Mouse (Mus musculus) Patski (cell line): ENCODE results near the gene Rab40c. TPM values are rescaled to one million over a fixed set of nuclear protein-coding genes. Genes with fewer than 3 reads are reported as not detected.

ENCODE experiments used
- ATAC-seq: fragments of 100-300 bp; one replicate; pipeline ENCODE4 v1.8.0; 2021
- CTCF ChIA-PET: fragments of 350-600 bp; sonication (Branson Sonifier 250); formaldehyde crosslinking; loops from one replicate; lab custom pipeline; 2022; ENCODE audit warnings: inconsistent platforms; lab: Charles Lee
- POLR2A ChIA-PET: fragments of 350-600 bp; sonication (Branson Sonifier 250); formaldehyde crosslinking; loops from one replicate; lab custom pipeline; 2022; ENCODE audit warnings: antibody characterized with exemption, inconsistent platforms; lab: Charles Lee
- DNase-seq: peaks from one replicate; pipeline ENCODE4 v3.0.0-alpha.2; 2011; ENCODE audit warnings: low read depth, low spot score
- H3K27me3 ChIP-seq: fragments of 371-371 bp; one replicate; pipeline ENCODE4 v1.5.1; 2021
- CTCF ChIP-seq: fragments of 100-300 bp; IDR thresholded peaks from one replicate; pipeline ENCODE4 v1.5.1; 2021
- in situ Hi-C: fragments of 300-500 bp; cut with MboI; formaldehyde crosslinking; loops from 3 replicates; pipeline ENCODE4 v1.11.1; 2018; ENCODE audit warnings: low pct_unique_long_range_greater_than_20kb, mixed read lengths
- polyA plus RNA-seq: library from polyadenylated mRNA; unstranded; gene quantifications from one replicate; pipeline ENCODE4 v1.2.3, GENCODE M21; 2021

Gene Rab40c
- polyA plus RNA-seq, 1 experiment from 2014 or later, result 20.2 TPM

- no peak for ATAC-seq
- in situ Hi-C loops, result no loop called here
- ChIA-PET CTCF (no interaction called here), POLR2A (interaction anchor here (0.6 to 1.2 kb wide), 2 partner anchors 14 to 22 kb away, joined by 3 read pairs; partner anchors contain the start of gene Wdr90)
- TF ChIP-seq CTCF, result no peak
- no peaks in the 10 kb centered on the region for H3K27me3 ChIP-seq
- DNase-seq, result no peak
Observed at GRCm38 (mm10) chr17:25839455-25840235, 79.9 kb downstream of the Rab40c start.

GRCm38 (mm10) chr17:25838904-25839303, 80.6 kb downstream of the Rab40c start:
- H3K27me3 ChIP-seq, result no peaks in the 10 kb centered on the region
- ATAC-seq (no peak), DNase-seq (no peak)
- ChIA-PET CTCF (no interaction called here), POLR2A (interaction anchor here (0.6 kb wide), 1 partner anchor 14 kb away, joined by 3 read pairs; no protein-coding TSS in a partner anchor)
- no peak for TF ChIP-seq CTCF
- in situ Hi-C loops, result no loop called here

DNA sequence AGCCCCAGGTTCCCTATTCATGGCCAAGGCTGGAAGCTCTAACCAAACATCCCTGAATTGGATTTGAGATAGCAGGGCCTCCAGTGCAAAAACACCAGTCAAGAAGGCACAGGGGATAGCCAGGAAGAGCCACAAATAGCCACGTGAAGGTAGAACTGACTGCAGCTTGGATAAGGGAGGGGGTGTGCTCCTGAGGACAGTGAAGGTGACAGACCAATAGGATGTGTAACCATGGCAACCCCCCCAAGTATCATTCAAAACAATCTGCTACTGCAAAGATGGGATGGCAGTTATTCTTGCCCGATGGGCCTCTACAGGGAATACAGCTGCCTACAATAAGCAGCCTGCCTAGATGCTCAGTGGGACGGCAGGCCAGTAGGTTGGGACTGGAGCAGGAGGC, 82.0 kb downstream of the Rab40c start:
- in situ Hi-C loops, result no loop called here
- DNase-seq (no peak), ATAC-seq (no peak)
- TF ChIP-seq CTCF, result no peak
- CTCF ChIA-PET, result no interaction called here
- POLR2A ChIA-PET, result interaction anchor here (0.6 to 2.2 kb wide), 5 partner anchors 9 to 58 kb away, joined by 3 to 7 read pairs (median 4); partner anchors contain the start of gene Wdr90
- H3K27me3 ChIP-seq, result no peaks in the 10 kb centered on the region

DNA sequence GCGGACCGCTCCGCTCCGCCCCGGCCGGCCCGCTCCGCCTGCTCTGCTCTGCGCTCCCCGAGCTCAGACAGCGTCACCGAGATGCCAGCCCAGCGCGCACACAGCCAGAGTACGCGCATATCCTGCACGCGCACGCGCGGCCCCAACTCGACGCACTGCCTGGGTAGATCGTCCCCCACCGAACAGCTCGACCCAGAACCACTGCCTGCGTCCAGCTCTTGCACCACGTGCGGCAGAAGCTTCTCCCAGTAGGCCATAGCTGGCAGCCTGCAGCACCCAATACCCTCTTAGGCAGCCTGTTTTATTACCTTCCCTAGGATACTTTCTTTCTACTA, 82.5 kb downstream of the Rab40c start, which contains the start of gene Rhbdl1:
TSS of gene Rhbdl1 (minus strand) at position 220 of the 335 bp plus-strand sequence.
- TF ChIP-seq CTCF, result no peak
- ChIA-PET POLR2A (interaction anchor here (0.6 to 2.2 kb wide), 6 partner anchors 9 to 58 kb away, joined by 3 to 7 read pairs (median 4); partner anchors contain the start of gene Wdr90), CTCF (no interaction called here)
- H3K27me3 ChIP-seq, result no peaks in the 10 kb centered on the region
- DNase-seq (no peak), ATAC-seq (no peak)
- in situ Hi-C loops, result no loop called here

GRCm38 (mm10) chr17:25836397-25837075, 83.0 kb downstream of the Rab40c start:
- no peaks in the 10 kb centered on the region for H3K27me3 ChIP-seq
- POLR2A ChIA-PET, result interaction anchor here (1.1 to 2.2 kb wide), 3 partner anchors 8 to 25 kb away, joined by 3 to 7 read pairs (median 4); partner anchors contain the start of gene Wdr90
- no peak for TF ChIP-seq CTCF
- DNase-seq (no peak), ATAC-seq (no peak)
- in situ Hi-C loops, result no loop called here
- CTCF ChIA-PET, result no interaction called here

GRCm38 (mm10) chr17:25835816-25836215, 83.7 kb downstream of the Rab40c start:
- CTCF ChIA-PET, result no interaction called here
- in situ Hi-C loops, result no loop called here

DNA sequence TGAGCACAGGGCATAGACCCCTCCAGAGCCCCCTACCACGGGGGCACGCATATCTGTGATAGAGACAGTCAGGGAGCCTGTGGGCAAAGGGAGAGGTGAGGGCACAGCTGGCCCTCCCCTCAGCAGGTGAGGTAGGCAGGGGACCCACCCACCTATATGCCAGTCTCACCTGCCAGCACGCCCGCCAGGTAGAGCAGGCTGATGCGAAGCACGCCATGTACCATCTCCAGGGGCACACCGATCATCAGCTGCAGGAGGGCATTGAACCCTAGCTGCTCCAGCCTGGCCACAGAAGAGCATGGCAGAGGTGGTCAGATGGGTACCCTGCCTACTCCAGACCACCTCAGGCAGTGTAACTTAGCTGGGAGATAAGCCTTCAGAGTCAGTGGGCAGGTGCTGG, 84.2 kb downstream of the Rab40c start:
- no peaks in the 10 kb centered on the region for H3K27me3 ChIP-seq
- DNase-seq, result no peak
- ATAC-seq, result no peak
- CTCF ChIA-PET, result no interaction called here
- in situ Hi-C loops, result no loop called here
- POLR2A ChIA-PET, result interaction anchor here (1.6 kb wide), 1 partner anchor 53 kb away, joined by 3 read pairs; no protein-coding TSS in a partner anchor
- TF ChIP-seq CTCF, result no peak

More at GRCm38 (mm10) chr17:25835816-25836215, 83.7 kb downstream of the Rab40c start:
- H3K27me3 ChIP-seq, result no peaks in the 10 kb centered on the region
- DNase-seq (no peak), ATAC-seq (no peak)
- POLR2A ChIA-PET, result interaction anchor here (1.6 to 2.2 kb wide), 3 partner anchors 8 to 54 kb away, joined by 3 to 7 read pairs (median 4); partner anchors contain the start of gene Wdr90
- TF ChIP-seq CTCF, result no peak

DNA sequence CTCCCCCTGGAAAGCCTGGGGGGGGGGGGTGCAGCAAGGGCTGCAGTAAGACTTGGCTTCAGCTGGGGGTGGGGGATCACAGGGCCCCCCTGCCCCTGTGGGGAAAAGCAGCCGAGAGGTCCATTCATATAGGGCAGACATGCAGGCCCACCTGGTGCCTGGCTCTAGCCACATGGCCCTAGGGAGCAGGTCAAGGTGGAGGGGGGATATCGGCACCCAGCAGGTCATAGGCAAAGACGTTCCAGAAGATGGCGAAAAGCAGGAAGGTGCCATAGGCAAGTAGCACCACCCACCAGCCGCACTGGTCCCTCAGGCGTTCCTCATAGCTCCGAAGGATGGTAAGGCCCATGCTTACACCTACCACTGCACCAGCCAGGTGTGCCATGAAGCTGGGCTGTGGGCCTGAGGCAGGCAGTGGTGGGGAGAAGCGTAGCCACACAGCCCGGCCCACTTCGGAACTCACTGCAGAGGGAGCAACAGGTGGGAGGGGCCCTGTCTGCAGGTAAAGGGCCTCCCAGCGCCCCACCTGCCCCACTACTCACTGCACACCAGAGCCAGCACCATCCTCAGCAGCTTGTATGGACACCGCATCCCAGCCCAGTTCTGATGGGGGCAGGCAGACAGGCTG, 84.8 kb downstream of the Rab40c start:
- no peaks in the 10 kb centered on the region for H3K27me3 ChIP-seq
- CTCF ChIA-PET, result interaction anchor here (0.6 kb wide), 1 partner anchor 21 kb away, joined by 3 read pairs; no protein-coding TSS in a partner anchor
- POLR2A ChIA-PET, result interaction anchor here (1.6 kb wide), 2 partner anchors 22 to 53 kb away, joined by 3 to 4 read pairs; no protein-coding TSS in a partner anchor
- no peak for DNase-seq
- no peak for ATAC-seq
- no peak for TF ChIP-seq CTCF
- in situ Hi-C loops, result no loop called here

DNA sequence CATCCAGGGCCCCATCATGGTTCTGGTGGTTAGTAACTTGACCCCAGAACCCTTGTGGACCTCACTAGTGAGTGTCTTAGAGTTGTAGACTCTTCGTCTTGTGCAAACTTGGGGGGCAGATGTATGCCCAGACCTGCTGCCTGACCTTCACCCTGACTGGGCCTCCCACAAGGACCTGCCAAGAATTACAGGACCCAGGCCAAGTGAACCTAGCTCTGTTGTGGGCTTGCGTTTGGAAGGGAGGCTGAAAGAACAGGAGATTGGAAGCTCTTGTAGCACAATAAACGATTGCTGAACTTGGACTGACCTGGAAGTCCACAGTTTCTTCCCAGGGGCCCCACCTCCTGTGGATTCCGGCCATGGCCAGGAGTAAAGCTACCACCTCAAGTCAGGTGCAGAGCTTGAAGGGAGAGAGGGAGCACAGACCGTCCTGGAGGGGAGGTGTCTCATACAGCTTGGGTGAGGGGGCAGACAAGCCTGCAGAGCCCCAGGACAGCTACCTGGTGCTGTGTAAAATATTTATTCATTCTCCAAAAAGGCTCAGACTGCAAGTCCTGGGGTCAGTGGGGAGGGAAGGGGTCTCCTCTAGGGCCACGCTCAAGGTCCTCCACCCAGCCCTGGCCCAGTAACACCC, 85.4 kb downstream of the Rab40c start:
- ATAC-seq (no peak), DNase-seq (no peak)
- in situ Hi-C loops, result no loop called here
- TF ChIP-seq CTCF, result no peak
- CTCF ChIA-PET, result interaction anchor here (0.6 kb wide), 1 partner anchor 21 kb away, joined by 3 read pairs; no protein-coding TSS in a partner anchor
- POLR2A ChIA-PET, result interaction anchor here (0.9 to 1.8 kb wide), 5 partner anchors 8 to 52 kb away, joined by 3 to 7 read pairs (median 4); partner anchors contain the start of genes Fbxl16, Gm20683 and Rhot2
- H3K27me3 ChIP-seq, result no peaks in the 10 kb centered on the region
